Mouse (Mus musculus) gastrocnemius, adult 2 months (tissue): ENCODE measurements around the gene Lemd1. TPM values are rescaled to one million over a fixed set of nuclear protein-coding genes. Genes with fewer than 3 reads are reported as not detected.
A peak's percentile ranks its signal among the peaks of the same experiment; 100 is the strongest.

ENCODE experiments used
- DNase-seq: peaks from one replicate; pipeline ENCODE4 v3.0.0; 2022
- H3K27ac ChIP-seq: fragments of 200-600 bp; 2 replicates; pipeline ENCODE4 v1.8.1; 2022; ENCODE audit warnings: mild to moderate bottlenecking
- H3K4me3 ChIP-seq: fragments of 200-600 bp; 2 replicates; pipeline ENCODE4 v1.8.1; 2022; ENCODE audit warnings: mild to moderate bottlenecking, moderate library complexity
- CTCF ChIP-seq: fragments of 200-600 bp; IDR thresholded peaks from 2 replicates; pipeline ENCODE4 v1.8.1; 2022; ENCODE audit warnings: antibody characterized with exemption, mild to moderate bottlenecking, moderate library complexity
- intact Hi-C: fragments of 180-260 bp; cut with DNase I; formaldehyde crosslinking; loops from one replicate; pipeline ENCODE4 v1.15.1; 2025
- total RNA-seq, 2 experiments: library from RNA; stranded (reverse); gene quantifications; 2 replicates each; pipeline ENCODE4 v1.2.3; 2021

Gene Lemd1
- total RNA-seq, 2 experiments from 2014 or later = not detected

DNA sequence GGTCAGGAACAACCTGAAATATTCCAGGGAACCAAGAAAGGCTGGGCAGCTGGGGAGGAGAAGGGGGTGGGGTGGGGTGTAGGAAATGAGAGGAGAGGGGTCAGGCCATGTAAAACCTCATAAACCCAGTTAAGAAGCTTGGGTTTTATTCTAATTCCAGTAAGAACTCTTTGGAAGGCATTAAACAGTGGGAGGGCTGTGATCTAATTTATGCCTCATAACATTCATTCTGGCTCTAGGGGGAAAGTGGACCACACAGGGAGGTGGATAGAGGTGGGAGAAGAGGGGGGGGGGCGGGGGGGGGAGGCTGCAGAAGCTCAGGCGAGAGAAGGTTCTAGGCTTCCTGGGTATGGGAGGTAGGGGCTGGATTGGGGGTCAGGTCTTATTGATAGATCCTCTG lies 19.6 kb upstream of the Lemd1 start:
- H3K27ac ChIP-seq = no peak overlapping the region
- no peak overlapping the region for H3K4me3 ChIP-seq
- no peak for TF ChIP-seq CTCF
- intact Hi-C loops = no loop called here
- no peak for DNase-seq

DNA sequence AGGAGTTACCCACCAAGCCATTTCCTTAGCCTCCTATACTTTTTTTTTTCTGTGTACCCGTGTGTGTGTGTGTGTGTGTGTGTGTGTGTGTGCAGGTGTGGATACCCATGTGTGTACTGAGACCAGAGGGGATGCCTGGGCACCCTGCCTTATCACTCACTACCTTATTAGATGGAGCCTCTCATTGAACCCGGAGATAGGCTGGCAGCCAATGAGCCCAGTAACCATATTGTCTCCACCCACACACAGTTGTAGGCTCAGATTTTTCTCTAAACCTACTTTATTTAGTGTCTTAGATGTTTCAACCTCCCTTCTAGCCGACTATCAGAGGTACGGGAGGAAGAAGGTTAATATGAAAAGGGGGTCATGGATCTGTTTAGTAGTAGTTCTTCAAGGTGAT lies 4.9 kb upstream of the Lemd1 start:
- intact Hi-C loops = no loop called here
- no peak overlapping the region for H3K27ac ChIP-seq
- no peak for TF ChIP-seq CTCF

DNA sequence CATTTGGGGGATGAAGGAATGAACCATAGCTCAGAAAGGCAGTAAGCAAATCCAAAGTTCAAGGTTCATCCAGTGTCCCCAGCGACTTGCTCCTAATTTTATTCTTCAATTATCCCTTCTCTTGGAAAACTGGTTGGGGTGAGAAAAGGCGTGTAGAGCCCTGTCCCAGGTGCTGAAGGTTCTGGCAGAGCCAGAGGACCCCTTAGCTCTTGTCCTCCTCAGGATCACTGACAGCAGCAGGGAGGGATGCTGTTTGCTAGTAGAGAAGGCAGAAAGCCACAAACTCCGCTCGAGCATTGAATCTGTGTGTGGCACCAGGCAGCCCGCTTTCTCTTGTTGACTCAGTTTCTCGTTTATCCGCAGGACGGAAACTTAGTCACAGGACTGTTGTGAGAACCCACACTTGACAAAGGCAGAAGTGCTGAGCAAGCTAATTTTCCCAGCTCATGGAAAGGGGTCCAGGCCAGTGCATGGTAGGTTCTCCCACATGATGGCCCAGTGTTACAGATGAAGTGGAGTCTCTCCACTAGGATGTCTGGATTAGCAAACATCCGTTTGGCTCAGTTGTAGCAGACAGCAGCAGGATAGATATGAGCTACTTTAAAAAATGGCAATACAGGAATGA lies 2.7 kb upstream of the Lemd1 start:
- intact Hi-C loops = no loop called here
- no peak overlapping the region for H3K27ac ChIP-seq
- DNase-seq = no peak
- TF ChIP-seq CTCF = no peak
- H3K4me3 ChIP-seq = no peak overlapping the region

More for the DNA sequence above, 4.9 kb upstream of the Lemd1 start:
- DNase-seq = no peak
- no peak overlapping the region for H3K4me3 ChIP-seq

DNA sequence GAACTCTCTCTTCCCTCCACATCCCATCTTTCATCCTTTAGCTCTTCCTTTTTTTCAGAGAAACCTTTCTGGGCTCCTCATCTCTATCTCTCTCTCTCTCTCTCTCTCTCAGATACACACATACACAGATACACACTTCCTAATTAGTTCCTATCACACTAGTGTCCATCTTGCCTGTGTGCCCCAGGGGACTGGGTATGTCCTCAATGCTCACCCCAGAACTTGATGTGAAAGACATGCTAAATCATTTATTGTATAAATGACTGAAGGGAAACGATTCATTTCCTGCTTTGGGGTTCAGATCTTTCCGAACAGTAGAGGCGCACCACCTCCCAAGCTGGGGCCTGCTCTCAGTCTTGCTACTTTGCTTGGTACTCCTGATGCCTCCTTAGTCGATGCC lies 2.0 kb upstream of the Lemd1 start:
- Histone ChIP-seq H3K4me3 (no peak overlapping the region), H3K27ac (no peak overlapping the region)
- intact Hi-C loops = no loop called here
- no peak for DNase-seq
- no peak for TF ChIP-seq CTCF

DNA sequence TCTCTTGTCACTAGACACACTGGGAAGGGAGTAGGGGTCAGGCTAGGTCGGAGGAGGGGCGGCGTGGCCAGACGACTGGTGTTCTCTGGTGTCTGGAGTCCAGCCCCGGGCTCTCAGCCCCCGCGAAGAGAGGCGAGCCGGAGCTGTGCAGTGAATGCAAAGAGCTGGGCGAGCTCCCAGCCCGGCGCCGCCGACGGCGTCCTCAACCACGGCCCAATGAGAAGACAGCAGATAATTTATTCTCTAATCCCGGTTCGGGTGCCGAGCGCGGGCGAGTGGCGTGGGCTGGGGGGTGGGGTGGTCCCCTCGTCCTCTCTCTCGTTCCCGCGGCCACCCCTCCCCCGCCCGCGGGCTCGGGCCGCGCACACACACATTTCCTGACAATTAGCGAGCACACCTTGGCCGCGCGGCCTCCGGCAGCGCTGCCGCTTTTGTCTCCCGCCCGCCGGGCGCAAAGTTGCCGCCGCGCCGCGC lies 1.2 kb upstream of the Lemd1 start:
- no peak for TF ChIP-seq CTCF
- H3K27ac ChIP-seq = no peak overlapping the region
- DNase-seq = no peak
- intact Hi-C loops = no loop called here
- peak overlapping the region; percentile 66 for H3K4me3 ChIP-seq

DNA sequence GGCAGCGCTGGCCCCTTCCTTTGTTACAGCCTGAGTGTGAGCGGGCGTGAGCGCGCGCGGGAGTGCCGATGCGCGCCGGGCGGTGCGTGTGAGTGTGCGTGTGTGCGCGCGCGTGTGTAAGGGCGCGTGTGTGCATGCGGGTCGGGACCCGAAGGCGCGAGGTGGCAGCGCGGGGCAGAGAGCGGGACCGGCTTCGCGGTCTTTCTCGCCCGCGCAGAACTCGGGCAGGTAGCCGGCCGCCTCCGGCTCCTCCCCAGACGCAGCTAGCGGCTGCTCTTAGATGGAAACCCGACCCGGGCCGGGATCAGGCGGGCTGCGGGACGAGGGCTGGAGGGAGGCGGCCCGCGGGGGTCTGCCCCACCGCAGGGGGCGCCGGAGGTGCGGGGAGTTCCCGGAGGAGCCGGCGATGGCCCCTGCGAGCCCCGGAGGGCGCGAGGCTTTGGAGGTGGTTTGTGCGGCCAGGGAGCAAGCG lies 574 bp upstream of the Lemd1 start:
- Histone ChIP-seq H3K4me3 (peak overlapping the region; percentile 66), H3K27ac (no peak overlapping the region)
- no peak for DNase-seq
- intact Hi-C loops = no loop called here
- TF ChIP-seq CTCF = no peak

DNA sequence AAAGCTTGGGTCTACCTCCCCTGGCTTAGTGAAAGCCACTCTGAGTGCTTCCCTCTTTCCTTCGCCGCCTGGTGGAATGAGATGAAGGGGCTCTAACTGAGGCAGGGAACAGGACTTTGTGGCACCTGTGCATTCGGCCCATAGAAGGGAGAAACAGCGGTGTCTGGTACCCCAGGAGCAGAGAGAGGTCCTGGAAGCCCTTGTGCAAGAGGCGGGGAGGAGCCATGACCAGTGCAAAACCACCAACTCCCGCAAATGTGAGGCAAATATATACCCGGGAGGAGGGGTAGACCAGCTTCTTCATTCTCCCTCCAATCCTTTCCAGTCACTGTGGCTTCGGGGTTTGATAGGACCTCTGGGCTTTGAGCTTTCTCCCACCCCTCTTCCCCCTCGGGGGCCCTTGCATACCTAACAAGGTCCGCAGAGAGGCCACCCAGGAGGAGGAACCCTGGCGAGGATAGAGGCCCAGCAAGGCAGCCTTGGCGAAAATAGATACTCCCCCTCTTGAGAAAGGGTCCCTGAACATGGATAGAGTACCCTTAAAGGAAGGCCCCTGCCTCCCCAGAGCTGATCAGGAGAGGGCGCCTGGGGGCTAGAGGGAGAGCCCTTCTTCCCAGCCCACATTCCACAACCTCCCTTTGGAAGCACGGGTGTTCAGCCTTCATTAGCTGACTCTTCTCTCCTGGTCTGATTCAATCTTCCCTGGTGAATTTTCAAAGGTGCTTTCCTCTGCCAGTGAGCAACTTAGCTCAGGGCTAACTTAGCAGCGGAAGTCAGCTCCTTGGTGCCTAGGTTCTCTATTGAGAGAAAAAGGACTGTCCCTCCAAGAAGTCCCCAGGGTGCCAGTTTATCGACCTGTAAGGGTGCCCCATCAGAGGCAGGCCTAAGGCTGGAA lies 802 bp downstream of the Lemd1 start:
- no peak for DNase-seq
- peak; percentile 39; the same call in 1 of the 2 replicates for TF ChIP-seq CTCF
- H3K27ac ChIP-seq = no peak overlapping the region
- peak overlapping the region; percentile 66; the same call in 1 of the 2 replicates for H3K4me3 ChIP-seq
- intact Hi-C loops = no loop called here

DNA sequence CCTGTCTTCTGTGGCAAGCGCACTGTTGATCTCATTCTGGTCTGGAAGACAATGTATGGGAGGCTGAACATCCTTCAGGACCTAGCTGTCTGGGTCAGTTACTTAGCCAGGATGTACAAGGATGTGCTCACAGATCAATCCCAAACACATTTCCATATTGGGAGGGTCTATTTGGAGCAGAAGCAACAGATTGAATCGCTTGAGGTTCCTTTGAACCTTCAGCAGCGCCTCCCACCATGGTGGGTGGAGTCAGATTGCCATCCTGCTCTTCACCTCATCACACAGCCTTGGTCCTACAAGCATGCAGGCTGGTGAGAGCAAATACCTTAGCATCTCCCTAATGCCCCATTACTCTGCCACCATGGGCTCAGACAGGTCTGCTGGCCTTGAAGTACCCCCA lies 2.6 kb downstream of the Lemd1 start:
- TF ChIP-seq CTCF = no peak
- no peak for DNase-seq
- H3K27ac ChIP-seq = no peak overlapping the region
- intact Hi-C loops = no loop called here
- H3K4me3 ChIP-seq = no peak overlapping the region

DNA sequence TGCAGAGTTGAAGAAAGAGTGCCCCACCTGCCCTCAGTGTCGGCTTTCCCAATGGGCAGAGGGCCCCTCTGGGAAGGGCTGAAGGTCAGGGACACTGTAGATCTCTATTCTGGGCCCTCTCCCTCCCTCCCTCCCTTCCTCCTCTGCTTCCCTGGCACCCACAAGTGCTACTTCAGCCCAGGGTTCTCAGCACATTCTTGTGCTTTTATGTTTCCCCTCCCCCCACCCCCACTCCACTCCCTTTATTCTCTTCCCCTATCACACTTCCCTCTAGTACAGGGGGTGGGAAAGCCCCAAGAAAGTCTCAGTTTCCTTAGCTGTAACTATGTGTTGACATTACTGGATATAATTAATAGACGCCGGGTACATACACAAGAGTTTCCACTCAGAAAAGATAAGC lies 3.4 kb downstream of the Lemd1 start:
- intact Hi-C loops = no loop called here
- DNase-seq = no peak

DNA sequence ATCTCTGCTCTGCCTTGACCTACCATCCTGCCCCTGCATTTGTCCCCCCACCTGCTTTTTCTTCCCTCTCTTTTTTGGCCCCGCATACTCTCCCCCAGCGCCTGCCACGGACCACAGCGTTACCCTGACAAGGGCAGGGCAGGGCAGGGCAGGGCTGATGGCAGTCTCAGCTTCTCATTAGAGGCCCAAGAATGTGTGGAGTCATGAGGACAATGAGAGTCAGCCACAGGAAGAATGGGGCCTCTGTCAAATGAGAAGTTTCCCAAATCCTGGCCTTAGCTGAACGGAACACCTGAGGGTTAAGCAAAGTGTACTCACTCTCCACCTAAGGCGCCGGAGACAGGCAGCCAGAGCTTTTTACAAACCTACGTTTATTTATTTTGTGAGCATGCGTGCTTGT lies 3.9 kb downstream of the Lemd1 start:
- no peak for TF ChIP-seq CTCF
- intact Hi-C loops = no loop called here
- no peak overlapping the region for H3K27ac ChIP-seq
- no peak overlapping the region for H3K4me3 ChIP-seq
- no peak for DNase-seq

More for the DNA sequence above, 3.4 kb downstream of the Lemd1 start:
- Histone ChIP-seq H3K4me3 (no peak overlapping the region), H3K27ac (no peak overlapping the region)
- no peak for TF ChIP-seq CTCF

DNA sequence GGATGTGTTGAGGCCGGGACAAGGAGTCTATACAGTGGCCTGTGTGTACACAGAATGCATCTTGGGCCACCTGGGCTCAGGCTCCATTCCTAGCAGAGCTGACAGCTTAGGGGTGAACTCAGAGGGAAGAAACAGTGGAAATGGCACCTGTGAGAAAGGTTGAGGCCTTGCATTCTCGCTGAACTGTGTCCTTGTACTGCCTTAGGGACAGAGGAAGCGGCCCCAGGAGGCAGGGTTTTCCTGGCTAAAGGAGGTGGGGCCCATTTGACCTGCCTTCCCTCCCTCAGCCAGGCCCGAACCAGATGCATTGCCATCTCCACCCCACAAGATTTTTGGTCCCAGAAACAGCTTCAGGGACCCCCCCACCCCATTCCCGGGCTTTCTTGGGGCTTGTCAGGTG lies 4.5 kb downstream of the Lemd1 start:
- H3K27ac ChIP-seq = no peak overlapping the region
- intact Hi-C loops = no loop called here

DNA sequence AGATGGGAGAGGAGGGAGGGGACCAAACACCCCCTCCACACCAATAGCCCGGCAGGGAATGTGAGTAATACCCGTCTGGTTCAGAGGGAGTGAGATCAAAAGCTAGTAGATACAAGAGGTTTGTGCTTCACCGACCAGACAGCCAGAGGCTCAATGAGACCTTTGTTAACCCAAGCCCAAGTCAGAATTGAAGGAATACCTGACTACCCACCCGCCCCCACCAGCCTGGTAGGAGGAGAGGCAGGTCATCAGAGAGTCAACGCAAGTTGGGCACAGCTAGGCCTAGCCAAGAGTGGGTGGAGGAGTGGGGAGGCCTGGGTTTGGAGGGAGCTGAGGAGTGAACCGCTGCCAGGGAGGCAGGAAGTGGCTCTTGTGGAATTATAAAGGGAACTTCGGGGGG lies 5.1 kb downstream of the Lemd1 start:
- intact Hi-C loops = no loop called here
- no peak overlapping the region for H3K4me3 ChIP-seq
- DNase-seq = no peak
- H3K27ac ChIP-seq = no peak overlapping the region
- no peak for TF ChIP-seq CTCF

More for the DNA sequence above, 4.5 kb downstream of the Lemd1 start:
- H3K4me3 ChIP-seq = no peak overlapping the region
- DNase-seq = no peak
- TF ChIP-seq CTCF = no peak

DNA sequence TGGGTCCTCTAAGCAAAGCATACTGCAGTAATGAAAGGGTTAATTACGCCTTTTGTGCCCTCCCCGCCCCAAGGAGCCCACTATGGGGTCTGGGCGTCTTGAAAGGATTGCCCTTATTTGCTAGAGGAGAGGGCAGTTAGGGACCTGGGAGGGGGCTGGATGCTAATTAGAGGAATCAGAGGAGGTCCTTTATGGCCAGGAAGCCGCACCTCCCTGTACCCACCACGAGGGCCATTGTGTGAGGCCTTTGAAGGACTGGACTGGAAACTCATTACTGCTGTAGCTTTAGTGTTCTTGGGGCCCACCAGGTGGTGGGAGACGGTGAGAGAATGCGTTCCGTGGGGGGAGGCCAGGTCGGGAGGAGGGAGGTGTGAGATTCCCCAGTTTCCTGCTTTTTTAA lies 6.4 kb downstream of the Lemd1 start:
- intact Hi-C loops = no loop called here
- Histone ChIP-seq H3K4me3 (no peak overlapping the region), H3K27ac (no peak overlapping the region)
- TF ChIP-seq CTCF = no peak
- no peak for DNase-seq
